Mouse (Mus musculus) left cerebral cortex, adult 6 months (tissue): ENCODE results near the gene Srsf5. TPM values are rescaled to one million over a fixed set of nuclear protein-coding genes. Genes with fewer than 3 reads are reported as not detected.

Experiments
- long read RNA-seq, 2 experiments: library from polyadenylated mRNA; unstranded; transcript quantifications; one replicate each; pipeline ENCODE4 v2.0.0; 2019 to 2020
- polyA plus RNA-seq: library from polyadenylated mRNA; unstranded; fragments of <200 nt; fragmentation: Nextera tagmentation; gene quantifications from 2 replicates; pipeline ENCODE4 v1.2.3, GENCODE M21; 2021

Gene Srsf5
- polyA plus RNA-seq = 82.6 and 103 TPM in 2 replicates
- long read RNA-seq, experiment 1, transcript Srsf5-203 (8 exons, 1,491 nt) = minor isoform, 26 of 698 reads
- long read RNA-seq, experiment 1, transcript Srsf5-205 (8 exons, 1,568 nt) = minor isoform, 100 of 698 reads
- long read RNA-seq, experiment 1, transcript Srsf5-212 (7 exons, 2,720 nt) = minor isoform, 48 of 698 reads
- long read RNA-seq, experiment 1, transcript Srsf5-201 (8 exons, 1,527 nt) = major isoform, 117 of 698 reads
- long read RNA-seq, experiment 1, partial matches to known transcripts = 33 of 698 reads
- long read RNA-seq, experiment 1, other reads (novel, unspliced or antisense) = 363 of 698 reads
- long read RNA-seq, experiment 2, transcript Srsf5-205 (8 exons, 1,568 nt) = minor isoform, 18 of 123 reads
- long read RNA-seq, experiment 2, transcript Srsf5-203 (8 exons, 1,491 nt) = minor isoform, 8 of 123 reads
- long read RNA-seq, experiment 2, transcript Srsf5-202 (8 exons, 1,498 nt) = minor isoform, 9 of 123 reads
- long read RNA-seq, experiment 2, transcript Srsf5-201 (8 exons, 1,527 nt) = major isoform, 27 of 123 reads
- long read RNA-seq, experiment 2, partial matches to known transcripts = 45 of 123 reads
- long read RNA-seq, experiment 2, other reads (novel, unspliced or antisense) = 15 of 123 reads

GRCm38 (mm10) chr12:80945334-80945995 lies at the start of gene Srsf5:
Gene Srsf5, plus strand, starts transcription at chr12:80945504.

DNA sequence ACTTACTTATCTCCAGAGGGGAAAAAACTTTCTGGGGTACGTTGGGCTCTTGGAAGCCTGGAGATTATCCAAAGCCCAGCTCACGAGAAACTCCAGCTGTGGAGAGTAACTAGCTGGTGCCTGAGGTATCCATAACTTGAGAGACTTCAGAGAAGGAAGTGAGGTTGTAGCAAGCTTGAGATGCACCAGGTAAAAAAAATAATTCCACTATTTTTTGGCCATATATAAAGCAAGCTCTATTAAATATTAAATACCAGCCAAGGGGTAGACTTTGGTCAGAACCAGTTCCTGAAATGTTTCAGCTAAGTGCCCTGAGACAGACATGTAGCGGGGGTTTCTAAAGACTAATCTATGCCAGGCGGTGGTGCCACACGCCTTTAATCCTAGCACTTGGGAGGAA lies 23.3 kb downstream of the Srsf5 start, which contains the start of gene Slc10a1:
Gene Slc10a1 (minus strand): TSS at position 101 of the 400 bp plus-strand sequence.

Other genes with a start within 250 kb of the Srsf5 start
- 1.1 and 1.5 TPM in 2 replicates for gene Ccdc177, start 184.8 kb upstream of the Srsf5 start, polyA plus RNA-seq
- gene Susd6, start 155.0 kb upstream of the Srsf5 start, polyA plus RNA-seq = 12.3 and 12.8 TPM in 2 replicates
- not detected in 2 replicates for gene Slc10a1, start 23.2 kb downstream of the Srsf5 start, polyA plus RNA-seq
- 3.8 and 5.3 TPM in 2 replicates for gene Smoc1, start 81.3 kb downstream of the Srsf5 start, polyA plus RNA-seq